Mouse (Mus musculus) urinary bladder, adult 2 months (tissue): ENCODE measurements around the gene Tpbpb. TPM values are rescaled to one million over a fixed set of nuclear protein-coding genes. Genes with fewer than 3 reads are reported as not detected.
"Not testable (repeated sequence)": the region's sequence is repeated elsewhere in the genome, so short reads cannot be mapped to it uniquely, and the experiment has no call there.

Experiments used
- DNase-seq: peaks from one replicate; pipeline ENCODE4 v3.0.0; 2022; ENCODE audit warnings: low spot score
- polyA plus RNA-seq: library from polyadenylated mRNA; depleted of rRNA; stranded (reverse); fragments of >200 nt; gene quantifications from 2 replicates; pipeline ENCODE4 v1.2.3, GENCODE M21; 2012; rRNA removed

Tpbpb gene
- polyA plus RNA-seq: not detected in 2 replicates

- DNase-seq: not testable (repeated sequence)
These were observed at the start of gene Tpbpb for GRCm38 (mm10) chr13:60904780-60905179. TSS of gene Tpbpb (minus strand) at chr13:60904880.

- DNase-seq: not testable (repeated sequence)
These were observed 37.2 kb upstream of the Tpbpb start, which contains the start of gene Tpbpa for GRCm38 (mm10) chr13:60941884-60942283. TSS of gene Tpbpa (minus strand) at chr13:60941984.

- no peak for DNase-seq
These were observed 31.8 kb upstream of the Tpbpb start, which contains the start of the genes Gm49391 and Ctla2a for GRCm38 (mm10) chr13:60936500-60936901. TSS of gene Gm49391 (minus strand) at chr13:60936571. TSS of gene Ctla2a (minus strand) at chr13:60936625.

GRCm38 (mm10) chr13:60935490-60935889 is 30.8 kb upstream of the Tpbpb start, which contains the start of gene Gm49393:
TSS of gene Gm49393 (minus strand) at chr13:60935590.
- DNase-seq: not testable (repeated sequence)

- no peak for DNase-seq
These were observed 7.4 kb downstream of the Tpbpb start, which contains the start of gene Ctla2b for GRCm38 (mm10) chr13:60897328-60897727. TSS of gene Ctla2b (minus strand) at chr13:60897447.

GRCm38 (mm10) chr13:60896794-60897193 is 7.9 kb downstream of the Tpbpb start, which contains the start of gene Gm49392:
TSS of gene Gm49392 (minus strand) at chr13:60896894.
- DNase-seq: not testable (repeated sequence)

- DNase-seq: no peak
These were observed 9.1 kb downstream of the Tpbpb start for GRCm38 (mm10) chr13:60895406-60896160.

- no peak for DNase-seq
These were observed 12.4 kb downstream of the Tpbpb start for GRCm38 (mm10) chr13:60892301-60892700.

- DNase-seq: no peak
These were observed 40.4 kb downstream of the Tpbpb start, which contains the start of gene 4930486L24Rik for GRCm38 (mm10) chr13:60864281-60864680. TSS of gene 4930486L24Rik (minus strand) at chr13:60864475.

Other genes starting within 250 kb of the Tpbpb start
- not detected in 2 replicates for gene BC051665, start 118.5 kb downstream of the Tpbpb start, polyA plus RNA-seq
- 0.25 TPM in 1 of 2 replicates, not detected in the other for gene Ctsll3, start 102.0 kb downstream of the Tpbpb start, polyA plus RNA-seq
- 0.32 TPM in 2 replicates for gene 4930486L24Rik, start 40.4 kb downstream of the Tpbpb start, polyA plus RNA-seq
- 0.27 and 0.32 TPM in 2 replicates for gene Gm49392, start 8.0 kb downstream of the Tpbpb start, polyA plus RNA-seq
- gene Ctla2b, start 7.4 kb downstream of the Tpbpb start, polyA plus RNA-seq: 4.5 and 7.3 TPM in 2 replicates
- not detected in 2 replicates for gene Gm49393, start 30.7 kb upstream of the Tpbpb start, polyA plus RNA-seq
- 6.3 and 7.0 TPM in 2 replicates for gene Gm49391, start 31.7 kb upstream of the Tpbpb start, polyA plus RNA-seq
- gene Ctla2a, start 31.7 kb upstream of the Tpbpb start, polyA plus RNA-seq: 25.8 and 35.2 TPM in 2 replicates
- gene Tpbpa, start 37.1 kb upstream of the Tpbpb start, polyA plus RNA-seq: 0.04 and 0.11 TPM in 2 replicates
- not detected in 2 replicates for gene Ctsj, start 101.1 kb upstream of the Tpbpb start, polyA plus RNA-seq
- gene Ctsq, start 135.8 kb upstream of the Tpbpb start, polyA plus RNA-seq: not detected in 2 replicates